Mouse (Mus musculus) CD4-positive helper T cell, adult 2 months (primary cell): ENCODE data around the gene Enox1.

Experiments used
- DNase-seq: peaks from one replicate; pipeline ENCODE4 v3.0.0-alpha.2; 2012; ENCODE audit warnings: low read depth, missing footprints, low spot score

Gene Enox1

DNA sequence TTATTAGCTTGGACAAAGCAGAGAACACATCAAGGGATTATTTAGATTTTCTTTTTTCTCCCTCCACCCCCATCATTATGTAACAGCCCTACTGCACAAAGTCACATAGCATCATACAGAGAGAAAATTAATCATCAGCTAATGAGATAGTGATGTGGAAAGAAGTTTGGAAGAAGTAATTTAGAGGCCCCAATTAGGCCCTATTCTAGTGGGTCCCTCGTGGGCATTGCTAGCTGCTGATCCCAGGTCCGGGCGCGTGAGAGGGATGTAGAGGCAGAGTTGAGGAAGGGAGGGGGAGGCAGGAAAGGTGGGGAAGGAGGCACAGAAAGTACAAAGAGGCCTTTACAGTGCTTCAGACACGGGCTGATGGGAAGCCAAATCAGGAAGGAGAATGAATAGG, 407.4 kb downstream of the Enox1 start:
- no peak for DNase-seq

DNA sequence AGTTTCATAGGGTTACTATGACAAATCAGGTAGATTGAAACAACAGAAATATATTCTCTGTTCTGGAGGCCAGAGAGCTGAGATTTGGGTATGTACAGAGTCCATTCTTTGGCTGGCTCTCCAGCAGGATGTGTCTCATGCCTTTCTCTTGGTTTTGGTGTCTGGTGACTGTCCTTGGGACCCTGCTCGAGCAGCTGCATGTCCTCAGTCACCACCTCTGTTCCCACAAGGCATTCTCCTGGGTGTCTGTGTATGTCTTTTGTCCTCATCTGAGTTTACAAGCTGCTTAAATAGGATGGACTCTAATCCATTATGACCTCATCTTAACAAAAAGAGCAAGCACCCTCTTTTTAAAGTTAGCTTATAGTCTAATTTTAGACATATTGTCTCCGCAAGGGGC, 410.6 kb downstream of the Enox1 start:
- DNase-seq: no peak

DNA sequence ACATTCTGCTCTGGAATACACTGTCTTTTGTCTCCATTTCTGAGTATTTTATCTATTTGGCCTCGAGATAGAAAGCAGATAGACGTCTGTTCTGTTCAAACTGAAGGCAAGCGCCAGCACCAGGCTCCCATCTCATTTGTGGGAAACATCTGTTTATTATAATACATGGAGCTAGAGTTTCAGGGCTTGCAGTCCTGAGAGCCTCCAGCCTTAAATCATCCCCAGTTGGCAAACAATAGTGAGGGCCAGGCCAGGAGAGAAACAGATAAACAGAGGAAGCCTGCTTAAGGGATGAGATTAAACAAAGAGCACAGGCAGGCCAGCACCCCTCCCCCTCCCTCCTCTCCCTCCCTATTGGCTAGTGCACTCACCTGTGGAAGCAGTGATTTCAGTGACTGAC, 417.9 kb downstream of the Enox1 start:
- no peak for DNase-seq

DNA sequence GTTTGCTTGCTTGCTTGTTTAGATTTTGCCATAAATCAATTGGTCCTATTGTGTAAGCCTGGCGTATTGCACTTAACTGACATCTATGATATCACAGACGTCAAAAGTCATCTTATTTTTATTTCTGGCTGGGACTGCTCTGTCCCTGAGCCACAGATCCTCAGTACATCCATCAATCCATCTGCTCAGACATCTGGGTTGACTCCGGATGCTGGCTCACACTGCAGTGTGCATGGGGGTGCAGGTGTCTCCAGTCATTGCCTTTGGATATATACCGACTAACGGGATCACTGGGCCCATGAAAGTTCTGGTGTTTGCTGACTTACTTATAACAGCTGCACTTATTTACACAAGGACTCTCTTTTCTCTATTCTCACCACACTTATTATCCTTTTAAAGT, 419.8 kb downstream of the Enox1 start:
- DNase-seq: no peak

DNA sequence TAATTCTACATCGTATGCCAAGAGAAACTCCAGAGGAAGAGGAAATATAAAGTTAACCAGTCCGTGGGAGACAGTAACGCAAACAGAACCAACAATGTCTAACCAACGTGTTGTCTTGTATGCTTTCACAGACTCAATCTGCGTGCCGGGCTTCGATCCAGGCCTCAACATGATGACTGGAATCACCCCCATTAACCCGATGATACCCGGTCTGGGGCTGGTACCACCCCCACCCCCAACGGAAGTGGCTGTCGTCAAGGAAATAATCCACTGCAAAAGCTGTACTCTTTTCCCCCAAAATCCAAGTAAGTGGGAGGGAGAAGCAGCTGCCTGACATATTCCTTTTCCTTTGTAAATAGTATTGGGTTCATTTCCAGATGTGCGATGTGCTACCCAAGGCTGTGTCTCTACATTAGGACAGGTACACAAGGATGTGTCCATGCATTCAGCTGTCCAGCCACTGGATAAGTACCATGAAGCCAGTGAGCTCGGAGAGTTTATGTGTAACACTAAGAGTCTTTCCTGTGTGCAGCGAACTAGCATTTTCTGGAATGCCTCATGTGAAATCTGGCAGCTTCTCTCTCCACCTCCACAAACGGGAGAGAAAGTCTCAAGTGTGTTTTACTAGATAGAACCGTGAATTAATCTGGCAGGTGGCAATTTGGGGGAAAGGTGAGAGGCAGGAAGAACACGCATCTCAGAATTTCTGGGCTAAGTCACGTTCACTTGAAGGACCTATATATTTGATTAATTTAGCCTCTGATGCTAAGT, 421.1 kb downstream of the Enox1 start:
- no peak for DNase-seq

DNA sequence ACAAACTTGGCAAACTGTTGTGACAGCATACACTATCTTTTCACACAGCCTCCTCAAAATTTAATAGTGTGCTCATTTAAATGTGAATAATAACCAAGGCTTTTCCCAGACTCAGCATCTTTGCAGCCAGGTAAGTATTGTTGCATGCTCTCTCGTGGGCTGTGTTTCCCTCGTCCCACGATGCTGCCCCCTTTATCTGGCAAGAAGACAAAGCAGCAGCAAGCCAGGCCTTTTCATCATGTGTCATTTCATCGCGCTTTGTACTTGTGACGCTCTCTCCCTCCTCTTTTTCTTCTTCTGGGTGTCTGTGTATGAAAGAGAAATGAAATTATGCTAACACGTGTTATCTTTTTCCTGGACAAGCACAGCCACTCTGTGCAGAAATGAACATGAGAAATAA, 421.8 kb downstream of the Enox1 start:
- no peak for DNase-seq

DNA sequence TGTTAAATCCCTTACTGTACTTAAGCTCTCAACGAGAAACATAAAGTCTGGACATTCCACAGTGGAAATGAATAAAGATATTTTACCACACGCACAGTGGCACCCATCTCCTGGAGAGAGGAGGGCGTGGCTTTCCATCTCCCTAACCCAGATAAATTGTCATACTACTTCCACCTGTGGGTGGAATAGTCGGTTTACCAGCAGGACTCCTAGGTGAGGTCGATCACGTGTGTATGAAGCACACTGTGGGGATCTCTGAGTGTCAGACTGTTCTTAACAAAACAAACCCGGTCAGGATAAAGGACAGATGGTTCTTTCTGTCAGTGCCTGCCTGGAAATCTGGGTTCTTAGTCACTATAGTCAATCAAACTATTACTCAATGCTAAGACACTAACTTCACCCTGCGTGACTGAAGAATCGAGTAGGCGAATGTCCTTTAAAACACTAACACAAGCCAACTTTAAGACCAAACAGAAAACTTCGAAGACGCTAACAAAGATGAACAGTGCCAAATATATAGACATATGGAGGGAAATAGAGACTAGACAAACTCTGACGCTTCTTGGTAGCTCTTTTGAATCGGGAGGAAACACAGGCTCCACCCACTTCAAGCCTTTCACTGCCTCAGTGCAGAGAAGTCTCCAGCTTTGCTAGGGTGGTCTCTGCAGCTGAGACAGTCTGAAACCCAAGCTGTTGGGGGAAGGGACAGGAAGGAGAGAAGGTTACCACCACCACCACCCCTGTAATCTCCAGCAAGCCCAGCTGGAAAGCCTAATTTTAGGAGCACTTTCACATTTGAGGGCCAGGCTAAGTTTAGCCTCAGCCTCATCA, 423.8 kb downstream of the Enox1 start:
- peak; percentile 8 for DNase-seq

DNA sequence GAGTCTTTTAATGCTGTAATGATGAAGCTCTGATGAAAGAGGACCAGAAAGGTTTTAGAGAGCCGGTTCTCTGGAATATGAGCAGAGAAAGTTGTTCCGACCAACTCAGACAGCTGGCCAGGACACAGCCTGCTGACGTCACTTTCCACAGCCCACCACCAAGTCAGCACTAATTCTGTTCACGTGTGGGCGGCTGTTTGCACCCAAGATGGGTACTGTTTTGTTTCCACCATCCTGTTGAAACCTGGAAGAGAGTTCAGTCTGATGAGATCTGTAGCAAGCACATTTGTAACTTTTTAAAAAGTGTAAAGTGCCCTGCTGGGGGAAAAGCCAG, 424.3 kb downstream of the Enox1 start:
- DNase-seq: peak; percentile 42

DNA sequence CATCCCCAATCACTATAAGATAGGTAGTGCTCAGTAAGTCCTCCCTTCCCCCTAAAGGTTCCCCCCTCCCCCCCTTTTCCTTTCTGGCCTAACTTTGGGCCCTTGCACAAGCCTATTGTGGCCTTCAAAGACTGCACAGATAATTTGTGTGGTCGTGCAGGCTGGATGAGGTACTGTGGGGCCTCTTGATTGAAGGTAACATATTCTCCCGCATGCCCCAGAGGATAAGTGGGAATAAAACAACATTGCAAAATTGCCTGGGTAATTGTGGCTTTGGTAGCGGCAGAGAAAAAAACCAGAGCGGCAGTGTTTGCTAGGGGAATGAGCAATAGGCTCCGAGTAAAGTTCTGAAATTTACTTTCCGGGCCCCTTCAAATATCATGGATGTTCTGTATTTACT, 425.1 kb downstream of the Enox1 start:
- DNase-seq: no peak

DNA sequence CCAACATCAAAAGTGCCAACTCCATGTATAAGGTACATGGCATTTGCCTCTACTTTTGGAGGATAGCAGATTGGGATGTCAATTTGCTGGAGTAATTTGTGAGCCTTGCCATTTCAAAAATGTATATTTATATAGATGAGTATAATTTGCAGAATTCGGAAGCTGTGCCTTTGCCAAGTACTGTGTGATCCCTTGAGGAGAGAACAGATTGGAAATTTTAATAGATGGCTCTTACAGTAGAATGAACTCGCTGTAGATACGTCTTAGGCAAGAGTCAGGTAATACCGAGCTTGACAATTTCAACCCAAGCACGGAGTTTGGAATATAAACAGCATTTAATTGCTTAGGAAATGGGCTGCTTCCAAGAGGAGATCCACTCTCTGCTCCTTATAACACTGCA, 427.9 kb downstream of the Enox1 start:
- DNase-seq: no peak

DNA sequence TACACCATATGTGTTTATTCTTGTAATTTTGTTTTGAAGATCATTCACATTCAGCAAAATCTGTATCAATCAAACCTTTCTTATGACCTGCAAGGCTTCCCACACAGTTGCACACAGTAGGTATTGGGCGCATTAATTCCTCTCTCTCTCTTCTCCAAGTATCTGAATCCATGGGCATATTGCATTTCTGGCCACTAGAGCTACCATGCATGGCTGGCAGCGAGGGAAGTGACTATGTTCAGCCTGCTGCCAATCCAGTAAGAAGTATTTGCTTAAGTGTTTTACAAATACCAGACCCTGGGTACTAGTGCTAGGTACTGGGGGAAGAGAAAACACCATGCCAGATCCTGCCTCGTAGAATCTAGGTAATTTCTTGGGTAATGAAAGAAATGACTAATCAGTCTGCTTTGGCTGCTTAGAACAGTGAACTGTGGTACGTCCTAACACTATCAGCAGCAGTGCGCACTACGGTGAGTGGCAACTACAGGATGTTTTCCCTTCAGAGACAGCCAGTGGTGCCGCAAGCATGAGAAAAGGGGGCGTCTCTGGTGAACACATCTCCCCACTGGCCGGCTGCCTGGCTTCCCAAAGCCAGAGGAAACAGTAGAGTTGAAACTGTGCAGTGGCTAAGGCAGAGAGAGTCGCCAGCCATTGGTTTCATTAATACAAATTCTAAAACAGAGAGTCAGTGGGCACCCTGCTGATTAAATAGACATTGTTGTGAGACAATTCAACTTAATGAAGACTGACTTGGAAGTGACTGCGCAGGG, 428.7 kb downstream of the Enox1 start:
- no peak for DNase-seq

DNA sequence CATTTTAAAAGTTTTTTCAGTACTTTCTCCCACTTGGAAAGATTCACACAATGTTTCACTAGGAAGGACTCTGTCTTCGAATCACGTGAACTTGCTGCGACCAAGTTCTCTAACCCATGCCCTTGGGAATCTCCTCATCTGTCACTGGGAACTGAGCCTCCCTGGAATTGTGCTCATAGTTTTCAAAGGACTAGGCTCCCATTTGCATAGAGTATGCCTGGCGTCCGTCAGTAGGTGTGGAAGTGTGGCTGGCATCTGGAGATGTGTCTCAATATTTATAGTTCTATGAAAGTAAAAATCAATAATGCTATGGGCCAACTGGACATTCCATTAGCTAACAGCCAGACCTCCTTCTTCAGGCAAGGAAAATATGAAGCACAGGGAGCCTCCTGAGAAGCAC, 429.5 kb downstream of the Enox1 start:
- DNase-seq: no peak

DNA sequence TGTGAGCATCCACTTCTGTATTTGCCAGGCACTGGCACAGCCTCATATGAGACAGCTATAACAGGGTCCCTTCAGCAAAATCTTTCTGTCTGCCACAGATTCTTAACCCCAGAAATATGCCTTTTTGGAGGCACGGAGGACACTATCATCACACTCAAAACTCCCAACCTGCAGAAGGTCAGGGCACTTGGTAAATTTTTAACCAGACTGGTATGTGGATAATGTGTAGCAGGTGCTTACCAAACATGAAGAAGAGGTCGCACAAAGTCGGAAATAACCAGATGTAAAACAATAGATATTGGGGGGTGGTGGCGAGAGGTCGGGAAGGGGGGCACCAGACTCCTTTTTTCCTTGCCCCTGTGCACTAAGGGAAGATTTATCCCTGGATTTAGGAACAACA, 430.6 kb downstream of the Enox1 start:
- no peak for DNase-seq

DNA sequence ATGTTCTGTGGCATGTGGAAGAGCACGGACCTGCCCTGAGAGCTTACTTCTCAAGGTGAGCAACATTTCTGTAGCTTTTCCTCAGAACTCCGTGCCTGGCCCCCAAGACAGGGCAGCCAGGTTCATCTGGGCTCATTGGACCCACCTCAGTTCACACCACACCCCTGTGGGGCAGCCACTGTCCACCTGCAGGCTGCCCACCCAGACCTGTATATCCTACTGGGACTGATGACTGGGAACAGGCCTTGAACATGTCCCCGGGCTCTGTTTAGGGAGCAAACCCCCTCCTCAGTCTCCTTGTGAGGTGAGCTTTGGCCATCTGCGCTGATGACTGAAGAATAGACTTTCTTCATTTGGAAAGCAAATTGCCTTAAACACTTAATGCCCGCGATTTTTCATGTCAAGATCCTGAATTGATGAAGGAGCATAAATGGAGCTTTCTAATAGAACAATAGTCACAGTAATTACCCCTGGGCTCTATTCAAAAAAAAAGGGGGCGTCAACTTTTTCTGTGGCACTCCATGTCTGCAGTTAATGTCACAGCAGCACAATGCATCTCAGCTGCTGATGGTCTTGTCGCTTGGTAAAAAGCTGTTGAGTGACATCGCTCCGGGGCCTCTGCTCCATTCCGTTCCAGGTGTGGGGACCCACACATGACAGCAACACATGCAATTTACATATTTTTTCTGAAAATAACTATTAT, 436.7 kb downstream of the Enox1 start:
- no peak for DNase-seq

DNA sequence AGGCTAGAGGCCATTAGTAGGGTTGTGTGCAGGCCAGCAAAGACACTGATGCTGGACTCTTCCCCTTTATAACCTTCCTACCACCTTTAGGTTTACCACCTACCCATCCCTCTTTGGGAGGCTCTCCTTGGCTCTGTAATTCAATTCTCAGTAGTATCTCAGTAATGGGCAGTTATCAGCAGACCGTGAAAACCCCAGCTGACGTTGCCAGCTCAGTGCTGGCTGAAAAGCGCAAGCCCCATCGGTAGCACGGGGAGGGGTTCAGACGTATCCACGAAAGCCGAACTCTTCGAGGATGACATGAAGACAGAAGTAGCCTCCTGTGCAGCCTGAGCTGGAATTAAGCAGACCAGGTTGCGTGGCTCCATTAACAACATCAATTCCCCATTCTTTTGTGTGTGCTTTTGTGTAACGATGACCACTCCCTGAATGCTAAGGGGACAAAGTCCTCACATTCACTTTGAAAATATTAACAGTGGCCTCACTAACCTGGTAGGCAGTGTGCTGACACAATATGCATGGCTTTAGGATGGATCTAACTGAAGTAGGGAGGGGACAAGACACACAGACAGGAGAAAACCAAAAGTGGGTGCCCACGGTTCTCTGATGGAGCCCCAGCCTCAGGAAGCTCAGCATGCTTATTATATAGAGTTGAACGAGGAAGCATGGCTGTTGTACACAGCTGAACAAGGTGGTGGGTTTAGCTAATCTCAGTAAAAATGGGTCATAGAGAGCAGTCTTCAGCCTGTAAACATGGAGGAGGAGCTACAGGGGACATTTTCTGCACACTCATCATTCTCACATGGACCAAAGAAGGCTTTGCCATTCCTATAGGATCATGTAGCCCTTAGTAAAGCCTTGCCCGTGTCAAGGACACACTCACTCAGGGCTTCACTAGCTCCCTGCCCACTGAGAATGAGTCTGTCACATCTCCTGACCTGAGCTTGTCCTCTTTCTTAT, 439.9 kb downstream of the Enox1 start:
- no peak for DNase-seq

DNA sequence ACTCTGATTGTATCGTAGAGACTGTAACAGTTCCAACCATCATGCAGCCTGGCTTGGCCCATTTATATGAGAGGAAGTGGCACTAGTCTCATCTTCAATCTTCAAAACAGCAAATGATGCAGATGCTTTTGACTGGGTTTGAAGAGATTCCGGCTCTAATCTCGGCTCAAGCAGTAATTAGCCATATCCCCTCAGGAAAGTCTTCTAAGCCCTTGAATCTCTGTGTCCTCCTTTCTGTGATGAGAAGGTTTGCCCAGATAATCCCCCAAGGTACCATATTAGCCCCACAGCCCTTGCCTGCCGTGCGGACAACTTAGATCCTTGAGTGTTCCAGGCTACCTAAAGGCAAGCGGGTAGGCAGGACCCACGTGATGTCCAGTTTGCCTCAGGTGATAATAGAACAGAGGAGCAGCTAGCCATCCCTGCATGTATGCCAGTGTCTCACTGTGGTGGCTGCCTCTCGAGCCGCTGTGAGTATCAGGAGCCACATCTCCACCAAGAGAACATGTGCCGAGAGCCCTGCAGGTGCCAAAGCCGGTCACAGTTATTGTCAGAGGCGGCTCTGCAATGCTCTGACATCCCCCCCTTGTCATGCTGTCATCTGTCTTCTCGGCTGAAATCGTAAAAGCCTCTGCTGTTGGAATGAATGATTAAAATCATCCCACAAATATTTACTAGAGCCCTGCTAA, 442.6 kb downstream of the Enox1 start:
- no peak for DNase-seq

DNA sequence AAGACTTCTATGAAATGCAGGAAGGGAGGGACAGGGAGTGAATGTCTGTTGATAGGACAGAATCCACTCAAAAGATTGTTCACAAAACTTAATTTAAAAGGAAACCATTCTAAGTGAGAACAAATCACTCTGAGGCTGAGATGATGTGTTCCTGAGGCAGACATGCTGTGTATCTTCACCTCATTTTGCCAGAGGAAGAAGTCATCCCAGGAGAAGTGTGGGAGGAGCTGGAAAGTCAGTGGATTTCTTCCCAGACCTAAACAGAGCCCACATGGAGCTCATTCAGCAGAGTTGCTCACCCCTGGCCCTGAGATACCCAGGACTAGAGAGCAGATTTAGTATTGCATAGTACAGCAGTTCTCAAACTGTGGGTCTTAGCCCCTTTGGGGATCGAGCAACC, 444.2 kb downstream of the Enox1 start:
- no peak for DNase-seq

DNA sequence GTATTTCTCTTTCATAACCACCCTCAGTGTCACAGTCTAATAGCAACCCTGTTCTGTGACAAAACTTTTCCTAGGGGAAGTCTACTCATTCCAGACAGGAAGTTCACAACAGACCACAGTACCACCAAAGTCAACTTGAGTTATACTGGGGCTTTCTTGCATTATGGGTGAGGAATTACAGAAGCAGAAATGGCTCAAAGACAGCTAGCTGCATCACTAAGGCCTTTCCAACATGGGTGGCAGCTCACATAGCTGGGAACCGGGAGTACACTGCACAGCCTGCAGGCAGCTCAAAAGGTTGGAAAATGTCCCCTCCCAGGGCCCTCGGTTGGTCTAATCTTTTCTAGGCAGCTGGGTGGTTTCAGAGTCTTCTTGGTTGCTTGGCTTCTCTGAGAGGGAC, 444.9 kb downstream of the Enox1 start:
- no peak for DNase-seq

DNA sequence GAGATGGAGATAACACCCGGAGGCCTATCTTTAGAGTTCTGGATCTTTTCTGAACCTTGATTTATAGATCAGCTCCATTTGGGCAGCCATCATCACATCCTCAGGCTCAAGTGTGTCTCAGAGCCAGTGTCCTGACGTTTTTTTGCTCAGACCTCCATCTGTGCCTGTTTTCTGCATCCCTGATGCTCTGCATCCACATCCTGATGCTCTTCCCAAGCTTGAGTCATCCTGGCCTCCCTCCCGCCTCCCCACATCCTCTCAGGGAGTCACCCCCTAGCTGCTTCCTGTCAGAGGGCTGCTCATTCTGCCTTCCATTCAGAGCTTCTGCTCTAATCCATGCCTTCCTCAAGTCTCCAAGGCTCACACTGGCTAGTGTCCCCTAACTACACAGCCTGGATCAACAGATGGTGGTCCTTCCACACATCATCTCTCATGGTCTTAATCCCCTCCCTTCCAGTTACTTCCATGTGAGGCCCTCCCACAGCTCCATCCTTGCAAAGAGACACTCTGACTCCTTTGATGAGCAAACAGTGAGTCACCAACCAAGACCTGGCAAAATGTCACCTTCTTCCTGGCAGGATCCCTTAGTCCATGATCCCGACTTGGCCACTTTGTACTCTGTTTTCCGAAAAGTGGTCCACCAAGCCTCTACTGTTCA, 451.7 kb downstream of the Enox1 start:
- no peak for DNase-seq

DNA sequence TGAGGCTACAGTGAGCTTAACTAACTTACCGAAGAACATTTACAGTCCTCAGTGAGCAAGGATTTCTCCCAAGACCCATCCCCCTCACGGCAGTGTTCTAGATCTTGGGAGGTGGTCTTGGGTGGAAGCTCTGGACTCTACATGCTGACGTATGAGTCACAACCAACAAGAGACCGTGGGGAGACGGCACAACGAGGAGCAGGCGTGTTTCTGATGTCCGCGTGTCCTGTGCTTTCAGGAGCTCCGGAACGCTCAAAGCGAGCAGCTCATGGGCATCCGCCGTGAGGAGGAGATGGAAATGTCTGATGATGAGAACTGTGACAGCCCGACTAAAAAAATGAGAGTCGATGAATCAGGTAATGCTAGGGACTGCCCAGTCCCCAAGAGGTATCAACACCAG, 458.6 kb downstream of the Enox1 start:
- DNase-seq: no peak
